Mouse (Mus musculus) E14TG2a.4 (cell line): ENCODE data around the gene Hus1b.

Source experiments
- CTCF ChIP-seq: conservative IDR thresholded peaks from 2 replicates; pipeline ENCODE4 v1.5.1; 2014; ENCODE audit warnings: low read length
- NANOG ChIP-seq: IDR thresholded peaks from 2 replicates; pipeline ENCODE4 v1.6.1; 2014; ENCODE audit warnings: borderline replicate concordance, low read length, mixed read lengths
- POU5F1 ChIP-seq: IDR thresholded peaks from 2 replicates; pipeline ENCODE4 v1.6.1; 2014; ENCODE audit warnings: low read length, borderline replicate concordance

- TF ChIP-seq CTCF = no peak
- TF ChIP-seq POU5F1 = no peak
- no peak for TF ChIP-seq NANOG
Measured at GRCm38 (mm10) chr13:30931613-30932012, 15.9 kb downstream of the Hus1b start.
